Mouse (Mus musculus): ENCODE results near the gene Ltbp1. TPM values are rescaled to one million over a fixed set of nuclear protein-coding genes. Genes with fewer than 3 reads are reported as not detected.

Gene Ltbp1
- polyA plus RNA-seq, 1 experiment from 2014 or later = 8.5 TPM

DNA sequence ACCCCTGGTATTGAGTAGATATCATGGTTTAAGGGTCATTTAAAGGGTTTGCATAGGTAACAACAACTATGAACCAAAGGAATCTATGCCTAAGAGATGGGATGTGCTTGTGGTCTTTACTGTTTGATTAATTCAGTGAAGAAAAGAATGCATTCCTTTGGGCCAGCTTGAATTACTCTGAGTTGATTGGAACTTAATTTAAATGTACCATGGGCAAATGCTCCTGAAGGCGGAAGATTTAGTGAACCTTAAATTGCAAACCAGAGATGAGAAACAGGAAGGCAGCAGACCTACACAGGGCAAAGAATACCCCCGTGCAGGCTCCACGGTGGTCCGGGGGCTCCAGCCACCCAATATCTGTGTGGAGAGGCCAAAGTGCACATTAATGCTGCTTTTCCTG lies 7.8 kb downstream of the Ltbp1 start:
- no peak for TF ChIP-seq CTCF (IDR thresholded peaks at IDR 0.05; ENCODE audit: low read depth)
- H3K4me2 ChIP-seq (replicated peaks; ENCODE audit: low read depth) = no peak overlapping the region
- WGBS = 56% methylated on average over 4 of the region's 4 CpGs
- no peak for ATAC-seq
- no peaks in the 10 kb centered on the region for H3K36me3 ChIP-seq (ENCODE audit: control insufficient read depth, insufficient read depth)
- H3K9ac ChIP-seq (ENCODE audit: low read depth, low read length) = no peak overlapping the region
- no peak overlapping the region for H3K27ac ChIP-seq (ENCODE audit: low read depth, low read length)
- H3K27me3 ChIP-seq (replicated peaks; ENCODE audit: control insufficient read depth, insufficient read depth, low read length) = no peaks in the 10 kb centered on the region
- no peaks in the 10 kb centered on the region for H3K9me3 ChIP-seq (ENCODE audit: control insufficient read depth)
- no peak overlapping the region for H3K4me3 ChIP-seq (ENCODE audit: low read depth, low read length)
- no peaks in the 10 kb centered on the region for H3K4me1 ChIP-seq (replicated peaks; ENCODE audit: control insufficient read depth, insufficient read depth, low read length)

DNA sequence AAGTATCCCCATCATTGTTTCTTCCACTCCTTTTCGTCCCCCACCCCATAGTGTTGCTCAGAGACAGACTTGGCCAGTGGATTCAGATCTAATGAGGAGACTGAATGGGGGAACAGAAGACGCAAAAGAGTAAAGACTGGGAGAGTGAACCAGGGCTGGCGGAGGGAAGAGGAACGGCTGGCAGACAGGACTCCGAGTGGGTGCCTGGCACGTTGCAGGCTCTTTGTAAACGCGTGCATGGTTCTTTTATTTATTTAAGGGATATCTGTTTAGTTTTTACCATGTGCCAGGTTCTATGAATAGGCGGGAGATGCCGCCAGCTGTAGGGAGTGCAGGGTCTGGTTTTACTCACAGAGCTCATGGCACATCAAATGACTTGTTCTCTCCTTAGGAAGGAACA lies 8.5 kb downstream of the Ltbp1 start:
- H3K27ac ChIP-seq (ENCODE audit: low read depth, low read length) = no peak overlapping the region
- TF ChIP-seq CTCF (IDR thresholded peaks at IDR 0.05; ENCODE audit: low read depth) = no peak
- 54% methylated on average over 10 of the region's 10 CpGs for WGBS
- H3K36me3 ChIP-seq (ENCODE audit: control insufficient read depth, insufficient read depth) = no peaks in the 10 kb centered on the region
- no peak for ATAC-seq
- H3K9me3 ChIP-seq (ENCODE audit: control insufficient read depth) = no peaks in the 10 kb centered on the region
- no peaks in the 10 kb centered on the region for H3K27me3 ChIP-seq (replicated peaks; ENCODE audit: control insufficient read depth, insufficient read depth, low read length)
- no peaks in the 10 kb centered on the region for H3K4me1 ChIP-seq (replicated peaks; ENCODE audit: control insufficient read depth, insufficient read depth, low read length)
- H3K4me2 ChIP-seq (replicated peaks; ENCODE audit: low read depth) = no peak overlapping the region
- no peak overlapping the region for H3K9ac ChIP-seq (ENCODE audit: low read depth, low read length)
- no peak overlapping the region for H3K4me3 ChIP-seq (ENCODE audit: low read depth, low read length)

DNA sequence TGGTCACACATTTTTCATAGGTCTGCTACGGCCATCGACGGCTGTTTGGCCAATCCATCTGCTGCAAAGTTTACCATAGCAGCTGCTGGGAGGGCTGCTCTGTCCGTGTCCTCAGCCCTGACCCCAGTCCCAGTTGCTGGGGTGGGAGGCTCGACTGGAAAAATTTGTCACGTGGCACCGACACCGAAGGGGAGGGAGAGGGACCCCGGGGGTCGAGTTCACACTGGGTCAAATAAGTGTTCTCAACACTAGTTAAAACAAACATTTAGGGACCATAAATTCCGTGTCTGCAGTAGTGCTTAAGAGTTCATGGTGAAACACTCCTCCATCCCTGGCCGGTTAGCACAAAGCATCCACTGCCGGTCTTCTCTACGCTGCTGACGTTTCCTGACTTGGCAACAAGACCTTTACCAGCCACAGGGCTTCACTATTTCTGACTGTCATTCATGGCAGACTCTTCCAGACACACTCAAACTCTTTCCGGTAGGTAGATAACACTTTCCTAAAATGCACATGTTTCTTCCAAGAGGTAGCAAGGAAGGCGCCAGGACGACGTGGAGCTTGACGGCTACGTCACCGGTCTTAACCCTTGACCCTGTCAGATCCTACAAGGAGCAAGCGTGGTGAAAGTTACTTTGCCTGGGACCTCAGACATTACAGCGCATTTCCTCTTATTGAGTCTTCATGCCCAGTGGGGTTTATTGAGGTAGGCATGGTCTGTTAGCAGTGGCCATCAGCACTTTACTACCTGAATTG lies 9.4 kb downstream of the Ltbp1 start:
- WGBS = 43% methylated on average over 24 of the region's 24 CpGs
- no peaks in the 10 kb centered on the region for H3K36me3 ChIP-seq (ENCODE audit: control insufficient read depth, insufficient read depth)
- ATAC-seq = no peak
- H3K4me1 ChIP-seq (replicated peaks; ENCODE audit: control insufficient read depth, insufficient read depth, low read length) = no peaks in the 10 kb centered on the region
- H3K9me3 ChIP-seq (ENCODE audit: control insufficient read depth) = no peaks in the 10 kb centered on the region
- H3K4me2 ChIP-seq (replicated peaks; ENCODE audit: low read depth) = no peak overlapping the region
- H3K9ac ChIP-seq (ENCODE audit: low read depth, low read length) = no peak overlapping the region
- no peak overlapping the region for H3K27ac ChIP-seq (ENCODE audit: low read depth, low read length)
- no peak for TF ChIP-seq CTCF (IDR thresholded peaks at IDR 0.05; ENCODE audit: low read depth)
- no peaks in the 10 kb centered on the region for H3K27me3 ChIP-seq (replicated peaks; ENCODE audit: control insufficient read depth, insufficient read depth, low read length)
- no peak overlapping the region for H3K4me3 ChIP-seq (ENCODE audit: low read depth, low read length)

DNA sequence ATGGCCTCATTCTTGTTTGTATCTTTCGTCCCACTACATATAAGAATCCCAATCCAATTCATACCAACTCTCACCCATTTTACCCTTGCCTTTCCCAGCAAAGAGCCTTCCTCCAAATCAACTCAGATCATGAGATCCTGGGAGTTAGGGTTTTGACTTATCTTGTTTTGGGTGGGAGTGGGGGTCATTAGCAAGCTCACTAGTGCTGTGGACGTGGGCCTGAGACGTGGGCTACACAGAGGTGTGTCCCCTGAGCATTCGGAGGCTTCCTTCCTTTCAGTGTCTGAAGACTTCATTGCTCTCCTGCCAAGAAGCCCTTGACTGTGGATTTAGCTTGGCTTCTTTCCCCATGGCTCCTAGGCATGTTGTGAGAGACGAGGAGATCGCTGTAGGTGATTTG lies 10.2 kb downstream of the Ltbp1 start:
- Histone ChIP-seq H3K4me1 (replicated peaks; ENCODE audit: control insufficient read depth, insufficient read depth, low read length) (no peaks in the 10 kb centered on the region), H3K9me3 (ENCODE audit: control insufficient read depth) (no peaks in the 10 kb centered on the region), H3K27ac (ENCODE audit: low read depth, low read length) (no peak overlapping the region), H3K4me3 (ENCODE audit: low read depth, low read length) (no peak overlapping the region), H3K27me3 (replicated peaks; ENCODE audit: control insufficient read depth, insufficient read depth, low read length) (no peaks in the 10 kb centered on the region), H3K36me3 (ENCODE audit: control insufficient read depth, insufficient read depth) (no peaks in the 10 kb centered on the region), H3K4me2 (replicated peaks; ENCODE audit: low read depth) (no peak overlapping the region), H3K9ac (ENCODE audit: low read depth, low read length) (no peak overlapping the region)
- no peak for ATAC-seq
- no peak for TF ChIP-seq CTCF (IDR thresholded peaks at IDR 0.05; ENCODE audit: low read depth)
- 75% methylated on average over 6 of the region's 6 CpGs for WGBS

DNA sequence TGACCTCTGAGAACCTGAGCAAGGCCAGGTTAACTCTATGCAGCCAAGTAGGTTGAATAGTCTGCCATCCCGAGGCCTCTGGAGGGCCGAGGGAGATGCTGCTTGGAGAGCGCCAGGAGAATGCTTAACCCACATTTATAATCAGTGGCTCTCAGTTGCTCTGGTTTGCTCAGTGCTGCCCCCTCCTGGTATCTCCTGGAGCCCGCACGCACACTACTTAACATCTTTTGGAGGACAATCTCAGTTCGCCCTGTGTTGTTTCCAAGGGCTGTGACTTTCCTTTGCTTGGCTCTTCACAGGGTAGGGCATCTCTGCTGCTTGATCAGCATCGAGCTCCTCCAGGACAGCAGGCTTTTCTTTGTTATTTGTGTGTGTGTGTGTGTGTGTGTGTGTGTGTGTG lies 12.1 kb downstream of the Ltbp1 start:
- no peak overlapping the region for H3K27ac ChIP-seq (ENCODE audit: low read depth, low read length)
- no peaks in the 10 kb centered on the region for H3K36me3 ChIP-seq (ENCODE audit: control insufficient read depth, insufficient read depth)
- H3K27me3 ChIP-seq (replicated peaks; ENCODE audit: control insufficient read depth, insufficient read depth, low read length) = no peaks in the 10 kb centered on the region
- 84% methylated on average over 7 of the region's 7 CpGs for WGBS
- no peak for ATAC-seq
- TF ChIP-seq CTCF (IDR thresholded peaks at IDR 0.05; ENCODE audit: low read depth) = peak; percentile 76
- H3K9ac ChIP-seq (ENCODE audit: low read depth, low read length) = no peak overlapping the region
- H3K4me1 ChIP-seq (replicated peaks; ENCODE audit: control insufficient read depth, insufficient read depth, low read length) = no peaks in the 10 kb centered on the region
- H3K4me3 ChIP-seq (ENCODE audit: low read depth, low read length) = no peak overlapping the region
- no peak overlapping the region for H3K4me2 ChIP-seq (replicated peaks; ENCODE audit: low read depth)
- H3K9me3 ChIP-seq (ENCODE audit: control insufficient read depth) = no peaks in the 10 kb centered on the region

DNA sequence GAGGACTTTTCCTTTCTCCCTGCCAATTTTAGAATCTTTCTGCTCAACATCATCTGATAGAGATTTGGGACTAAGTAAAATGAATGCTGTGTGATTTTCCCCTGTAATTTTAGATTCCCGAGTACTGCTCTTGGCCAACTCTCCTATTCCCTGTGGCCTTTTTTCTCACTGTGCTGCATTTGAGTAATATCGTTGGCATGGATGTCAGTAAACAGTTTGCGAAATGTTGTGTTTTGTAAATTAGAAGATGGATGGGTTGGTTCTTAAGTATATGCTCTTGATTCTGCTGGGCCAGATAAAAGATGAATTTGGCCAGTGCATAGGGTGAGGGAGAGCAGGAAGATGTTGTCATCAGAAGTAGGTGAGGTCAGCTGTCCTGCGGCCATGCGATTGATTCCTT lies 12.8 kb downstream of the Ltbp1 start:
- TF ChIP-seq CTCF (IDR thresholded peaks at IDR 0.05; ENCODE audit: low read depth) = no peak

More for the DNA sequence above, 12.8 kb downstream of the Ltbp1 start:
- Histone ChIP-seq H3K4me1 (replicated peaks; ENCODE audit: control insufficient read depth, insufficient read depth, low read length) (no peaks in the 10 kb centered on the region), H3K27ac (ENCODE audit: low read depth, low read length) (no peak overlapping the region), H3K27me3 (replicated peaks; ENCODE audit: control insufficient read depth, insufficient read depth, low read length) (no peaks in the 10 kb centered on the region), H3K4me2 (replicated peaks; ENCODE audit: low read depth) (no peak overlapping the region), H3K9ac (ENCODE audit: low read depth, low read length) (no peak overlapping the region), H3K4me3 (ENCODE audit: low read depth, low read length) (no peak overlapping the region), H3K9me3 (ENCODE audit: control insufficient read depth) (no peaks in the 10 kb centered on the region), H3K36me3 (ENCODE audit: control insufficient read depth, insufficient read depth) (no peaks in the 10 kb centered on the region)
- no peak for ATAC-seq
- WGBS = 75% methylated on average over 5 of the region's 5 CpGs
